In genomic region chr2:163533226-163533625, GRCm38 (mm10) we compare ENCODE assay signal across 22 mouse cellular contexts. TPM values are rescaled to one million over a fixed set of nuclear protein-coding genes. Genes with fewer than 3 reads are reported as not detected.
"Had no signal": no experiment of that assay in that cellular context is flagged by ENCODE, and none has a peak within 500 bp of the region (broad histone marks: within the 10 kb centered on the region; RNA-seq: fewer than 3 reads in every experiment).

No protein-coding gene starts in this region.

- H3K4me2 ChIP-seq: lung, embryonic 15.5 days; midbrain, embryonic 11.5 days; midbrain, embryonic 13.5 days; midbrain, embryonic 15.5 days; neural tube, embryonic 12.5 days; stomach, embryonic 15.5 days had no signal

- H3K9ac ChIP-seq: lung, embryonic 15.5 days; midbrain, embryonic 13.5 days; midbrain, embryonic 15.5 days; neural tube, embryonic 12.5 days; stomach, embryonic 15.5 days had no signal

- H3K36me3 ChIP-seq: lung, embryonic 15.5 days; midbrain, embryonic 13.5 days; midbrain, embryonic 15.5 days; neural tube, embryonic 12.5 days; stomach, embryonic 15.5 days had no signal

- H3K27ac ChIP-seq: lung, embryonic 15.5 days; macrophage; midbrain, embryonic 13.5 days; midbrain, embryonic 15.5 days; neural tube, embryonic 12.5 days; stomach, embryonic 15.5 days; stomach, postnatal 0 days had no signal

- ATAC-seq: lung, postnatal 0 days; midbrain, embryonic 13.5 days; midbrain, embryonic 15.5 days had no signal

- DNase-seq: lung, adult 2 months; lung, postnatal 14 days; lung, postnatal 36 days; right cerebral cortex, postnatal 14 days; thymus, adult 2 months; thymus, postnatal 25 days; thymus, postnatal 4 days had no signal

- H3K4me1 ChIP-seq: neural tube, embryonic 12.5 days; stomach, embryonic 15.5 days had no signal

- H3K9me3 ChIP-seq: lung, embryonic 15.5 days; midbrain, embryonic 13.5 days; midbrain, embryonic 15.5 days; neural tube, embryonic 12.5 days; stomach, embryonic 15.5 days had no signal

- H3K27me3 ChIP-seq: midbrain, embryonic 15.5 days; neural tube, embryonic 12.5 days; stomach, embryonic 15.5 days had no signal

- H3K4me3 ChIP-seq: lung, embryonic 15.5 days; megakaryocyte, embryonic 14.5 days; midbrain, embryonic 13.5 days; midbrain, embryonic 15.5 days; neural tube, embryonic 12.5 days; stomach, embryonic 15.5 days had no signal

RNA-seq across cellular contexts. Expression of gene Hnf4a, which starts 26.6 kb away (rescaled TPM):
- polyA plus RNA-seq: macrophage; midbrain, embryonic 11.5 days; midbrain, embryonic 13.5 days; midbrain, embryonic 15.5 days; midbrain, postnatal 0 days; neural tube, embryonic 12.5 days; neural tube, embryonic 14.5 days had no signal

RNA-seq across cellular contexts. Expression of gene R3hdml, which starts 41.1 kb away (rescaled TPM):
- polyA plus RNA-seq: lung, adult 2 months; macrophage; midbrain, embryonic 11.5 days; midbrain, embryonic 13.5 days; midbrain, embryonic 15.5 days; neural tube, embryonic 12.5 days; spleen, adult 2 months; testis, adult 2 months; urinary bladder, adult 2 months had no signal
